Mouse (Mus musculus): ENCODE results near the gene Prkar1b.

Prkar1b gene

GRCm38 (mm10) chr5:139145726-139146125 is 4.1 kb downstream of the Prkar1b start:
- no peak for DNase-seq

GRCm38 (mm10) chr5:139143890-139144289 is 5.9 kb downstream of the Prkar1b start:
- no peak for DNase-seq

- DNase-seq, result peak; percentile 49
Observed at GRCm38 (mm10) chr5:139141326-139141725, 8.5 kb downstream of the Prkar1b start.

DNA sequence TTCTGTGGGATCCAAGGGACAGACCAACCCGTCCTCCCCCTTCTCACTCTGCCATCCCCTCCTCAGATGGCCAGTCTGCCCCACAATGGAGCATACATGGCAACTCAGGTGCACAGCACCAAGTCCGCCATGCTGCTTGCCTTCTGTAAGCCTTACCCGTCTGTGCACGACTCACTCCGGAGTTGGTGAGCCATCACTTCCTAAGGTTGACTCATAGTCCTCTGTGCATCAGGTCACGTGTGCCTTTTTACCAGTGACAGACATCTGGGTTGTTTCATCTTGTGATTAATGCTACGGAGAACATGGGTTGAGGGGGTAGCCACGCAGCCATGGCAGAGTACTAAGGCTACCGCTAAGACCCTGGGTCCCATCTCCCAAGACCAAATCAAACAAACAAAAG is 9.2 kb downstream of the Prkar1b start:
- no peak for DNase-seq

DNA sequence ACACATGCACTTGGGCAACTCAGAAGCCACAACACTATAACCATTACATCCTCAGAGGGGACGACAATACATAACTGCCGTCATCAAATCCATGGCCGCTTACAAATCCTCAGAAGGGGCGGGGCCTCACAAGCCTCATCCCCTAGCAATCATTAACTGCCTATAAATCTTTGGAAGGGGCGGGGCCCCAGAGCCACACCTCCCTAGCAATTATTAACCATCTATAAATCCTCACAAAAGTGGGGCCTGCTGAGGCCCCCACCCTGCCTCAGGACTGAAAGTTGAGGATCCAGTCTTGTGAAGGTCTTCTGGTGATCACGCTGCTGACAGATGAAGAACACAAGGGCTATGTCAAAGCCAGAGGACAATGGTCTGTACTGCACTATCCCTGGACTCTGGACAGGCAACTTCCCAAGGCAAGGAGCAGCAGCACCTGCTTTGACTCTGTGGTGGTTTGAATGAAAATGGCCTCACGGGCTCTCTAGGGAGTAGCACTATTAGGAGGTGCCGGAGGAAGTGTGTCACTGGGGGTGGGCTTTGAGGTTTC is 10.8 kb downstream of the Prkar1b start:
- DNase-seq, result no peak

DNA sequence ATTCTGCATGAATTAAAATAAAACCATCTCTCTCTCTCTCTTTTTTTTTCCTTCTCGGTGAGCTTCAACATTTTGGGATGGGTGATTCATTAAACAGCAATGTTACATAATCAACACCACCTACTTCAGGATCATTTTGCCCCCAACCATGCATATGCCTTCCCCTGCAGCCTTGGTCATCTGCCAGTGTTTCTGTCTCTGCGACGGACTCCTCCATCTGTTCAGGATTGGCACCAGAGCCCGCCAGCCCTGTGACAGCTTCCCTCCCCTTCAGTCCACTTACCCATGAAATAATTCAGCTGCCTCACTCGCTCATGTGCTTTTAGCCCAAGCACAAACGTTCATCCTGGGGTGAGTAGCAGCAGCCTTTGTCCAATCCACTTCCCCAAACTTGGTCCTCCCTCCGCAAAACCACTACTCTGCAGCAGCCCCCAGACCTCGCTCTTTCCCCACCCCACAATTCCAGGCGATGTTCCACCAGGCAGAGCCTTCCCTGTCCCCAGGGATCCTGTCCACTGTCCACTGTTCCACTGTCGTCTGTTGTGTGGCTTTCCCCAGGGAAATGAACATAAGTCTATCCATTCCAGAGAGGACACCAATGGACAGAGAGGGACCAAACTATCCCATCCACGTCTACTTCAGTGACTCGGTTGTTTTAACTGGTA is 11.4 kb downstream of the Prkar1b start:
- DNase-seq, result no peak

GRCm38 (mm10) chr5:139137176-139137575 is 12.6 kb downstream of the Prkar1b start:
- DNase-seq, result no peak

DNA sequence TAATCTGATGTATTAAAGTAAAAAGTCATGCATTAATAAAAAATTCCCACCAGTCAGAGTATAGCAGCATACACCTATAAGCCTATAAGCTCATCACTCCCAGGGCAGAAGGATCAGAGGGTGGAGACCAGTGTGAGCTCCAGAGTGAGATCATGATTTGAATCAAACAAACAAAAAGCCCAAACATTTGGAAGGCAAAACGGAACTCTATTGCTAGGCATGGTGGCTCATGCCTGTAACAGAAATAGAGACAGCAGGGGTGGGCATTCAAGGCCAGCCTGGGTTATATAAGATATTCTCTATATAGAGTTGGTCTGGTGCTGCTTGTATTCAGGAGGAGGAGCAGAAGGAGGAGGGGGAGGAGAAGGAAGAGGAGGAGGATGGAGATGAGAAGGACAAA is 13.5 kb downstream of the Prkar1b start:
- no peak for DNase-seq

GRCm38 (mm10) chr5:139134501-139134900 is 15.3 kb downstream of the Prkar1b start:
- DNase-seq, result no peak

- DNase-seq, result no peak
Observed at GRCm38 (mm10) chr5:139130351-139130750, 19.4 kb downstream of the Prkar1b start.

DNA sequence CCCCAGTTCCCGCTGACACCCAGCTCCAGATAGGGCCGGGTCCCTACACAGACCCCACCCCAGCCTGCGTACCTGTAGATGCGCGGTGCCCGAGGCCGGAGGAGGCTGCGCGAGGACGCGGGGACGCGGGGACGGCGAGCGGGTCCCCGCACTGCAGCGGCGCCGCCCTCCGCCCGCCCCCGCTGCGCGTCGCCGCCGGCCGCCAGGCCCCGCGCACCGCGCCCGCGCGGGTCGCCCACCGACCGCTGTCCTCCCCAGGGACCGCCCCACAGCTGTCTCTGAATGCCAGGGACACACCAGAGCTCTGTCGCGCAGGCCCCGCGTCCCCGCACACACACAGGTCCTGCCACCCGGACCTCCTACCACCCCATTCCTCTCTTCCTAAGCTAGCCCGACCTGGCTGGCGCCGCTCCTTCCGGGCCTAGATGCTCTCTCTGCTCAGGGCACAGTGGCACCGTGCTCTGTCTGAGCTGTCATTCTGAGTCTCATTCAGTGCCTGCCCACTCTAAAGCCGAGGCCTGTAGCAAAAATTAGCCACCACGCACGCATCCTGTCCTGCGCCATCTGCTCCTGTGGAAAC is 20.1 kb downstream of the Prkar1b start:
- DNase-seq, result peak; percentile 22

- no peak for DNase-seq
Observed at GRCm38 (mm10) chr5:139129078-139129477, 20.7 kb downstream of the Prkar1b start.

DNA sequence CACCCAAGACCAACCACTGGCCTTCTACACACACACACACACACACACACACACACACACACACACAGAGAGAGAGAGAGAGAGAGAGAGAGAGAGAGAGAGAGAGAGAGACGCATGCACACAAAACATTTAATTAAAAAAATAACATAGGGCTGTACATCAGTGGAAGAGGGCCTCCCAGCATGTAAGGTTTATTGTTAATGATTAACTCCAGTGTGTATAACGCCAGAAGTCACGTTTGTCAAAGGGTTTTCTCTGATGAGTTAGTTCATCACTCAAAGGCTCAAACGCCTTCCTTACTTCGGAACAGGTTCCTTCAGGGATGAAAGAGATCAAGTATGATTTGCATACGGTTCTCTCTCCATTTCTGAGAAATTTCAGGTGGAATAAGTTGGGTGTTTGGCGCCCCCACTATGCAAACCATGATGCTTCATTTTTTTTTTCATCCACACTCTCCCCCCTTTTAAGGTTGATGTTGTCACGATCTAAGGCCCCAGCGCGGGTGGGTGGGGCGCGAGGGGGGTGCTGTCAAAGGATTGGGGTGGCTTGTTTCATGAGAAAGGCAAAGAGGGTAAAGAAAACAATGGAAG is 21.2 kb downstream of the Prkar1b start:
- no peak for DNase-seq

DNA sequence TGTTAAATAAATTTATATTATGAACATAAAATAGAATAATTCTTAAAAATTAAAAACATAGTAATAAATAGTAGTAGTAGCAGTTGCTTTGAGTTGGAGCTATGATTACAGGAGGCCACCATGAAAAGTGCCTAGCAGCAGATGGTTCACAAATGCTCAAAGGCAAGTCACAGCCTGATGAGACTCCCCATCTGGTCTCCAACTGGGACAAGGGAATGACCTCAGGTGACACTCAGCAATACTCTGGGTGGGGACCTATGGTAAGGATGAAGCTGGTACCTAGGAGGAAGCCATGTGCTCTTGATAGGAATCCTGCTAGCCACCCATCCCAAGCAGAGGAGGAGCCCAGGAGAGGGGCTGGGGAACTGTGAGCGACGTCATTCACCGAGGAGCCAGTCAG is 24.1 kb downstream of the Prkar1b start:
- no peak for DNase-seq

GRCm38 (mm10) chr5:139118961-139119276 is 30.9 kb downstream of the Prkar1b start:
- DNase-seq, result no peak

- DNase-seq, result peak; percentile 60
Observed at GRCm38 (mm10) chr5:139118139-139118960, 31.5 kb downstream of the Prkar1b start.

- DNase-seq, result no peak
Observed at GRCm38 (mm10) chr5:139115507-139115906, 34.3 kb downstream of the Prkar1b start.

DNA sequence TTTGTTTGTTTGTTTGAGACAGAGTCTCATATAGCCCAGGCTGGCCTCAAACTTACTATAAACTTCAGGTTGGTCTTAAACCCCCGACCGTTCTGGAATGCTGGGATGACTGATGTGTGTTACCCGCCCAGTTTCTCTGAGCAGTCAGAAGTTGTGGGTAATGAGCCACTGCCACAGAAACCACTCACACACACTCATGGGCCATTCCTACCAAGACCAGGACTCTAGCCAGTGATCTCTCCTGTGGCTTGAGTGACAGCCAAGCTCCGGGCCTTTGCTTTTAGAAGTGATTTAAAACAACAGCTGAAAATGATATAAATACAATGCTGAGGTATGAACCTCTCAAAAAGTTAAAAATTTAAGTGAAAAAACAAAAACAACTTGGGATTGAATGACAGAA is 34.9 kb downstream of the Prkar1b start:
- no peak for DNase-seq

DNA sequence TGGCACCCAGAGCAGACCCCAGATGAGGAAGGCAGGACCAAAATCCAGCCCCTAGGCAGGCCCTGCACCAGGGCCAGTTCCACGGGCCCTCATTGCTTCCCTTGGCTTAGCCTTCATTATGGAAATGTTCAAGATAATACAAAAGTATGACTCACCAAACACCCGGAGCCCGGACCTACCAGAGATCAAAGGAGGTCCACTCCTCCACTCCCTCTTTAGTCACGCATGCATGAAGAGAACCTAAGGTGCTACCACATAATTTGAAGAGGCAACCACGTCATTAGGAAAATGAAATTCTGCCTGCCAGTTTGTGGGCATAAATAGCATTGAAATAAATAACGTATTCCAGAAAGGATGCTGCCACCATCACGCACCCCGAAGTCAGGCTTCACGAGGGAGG is 37.4 kb downstream of the Prkar1b start:
- no peak for DNase-seq

DNA sequence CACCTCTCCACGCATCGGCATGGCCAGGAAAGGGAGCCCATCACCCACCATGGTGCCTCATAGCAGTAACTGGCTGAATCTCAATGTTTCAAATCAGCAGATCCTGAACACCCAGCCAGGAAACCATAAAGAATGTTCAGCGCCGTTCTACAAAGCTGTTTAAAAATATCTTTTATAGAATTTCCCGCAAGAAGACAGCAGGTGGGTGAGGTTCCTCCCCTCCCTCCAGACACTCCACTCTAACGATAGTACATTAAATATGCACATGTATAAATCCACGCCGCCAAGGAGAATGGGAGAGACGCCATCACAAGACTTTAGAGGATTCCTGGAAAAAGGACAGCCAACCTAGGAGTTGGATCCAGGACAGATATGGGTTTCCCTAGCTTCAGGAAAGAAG is 37.8 kb downstream of the Prkar1b start:
- no peak for DNase-seq

GRCm38 (mm10) chr5:139110140-139110855 is 39.5 kb downstream of the Prkar1b start:
- no peak for DNase-seq

DNA sequence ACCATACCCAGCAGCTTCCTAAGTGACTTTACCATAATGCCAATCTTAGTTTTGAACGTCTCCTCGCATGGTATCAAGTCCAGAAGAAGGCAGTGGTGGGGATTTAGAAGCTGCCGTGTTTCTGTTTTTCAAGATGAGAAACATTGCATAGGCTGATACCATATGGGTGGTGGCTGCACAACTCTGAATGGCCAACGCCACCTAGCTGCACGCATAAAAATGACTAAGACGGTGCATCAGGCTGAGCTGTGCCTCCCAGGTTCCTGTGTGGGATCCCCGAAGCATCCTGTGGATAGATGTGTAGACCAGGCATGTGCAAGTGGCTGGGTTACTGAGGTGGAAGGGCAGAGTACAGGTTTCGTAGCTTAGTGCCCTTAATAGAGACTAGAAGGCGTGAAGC is 42.0 kb downstream of the Prkar1b start:
- DNase-seq, result no peak

- DNase-seq, result no peak
Observed at GRCm38 (mm10) chr5:139101783-139102182, 48.0 kb downstream of the Prkar1b start.

All from kidney, postnatal 14 days (tissue).